Mouse (Mus musculus) CH12.LX (cell line): ENCODE measurements around the gene Ddah1. TPM values are rescaled to one million over a fixed set of nuclear protein-coding genes. Genes with fewer than 3 reads are reported as not detected.

Source experiments
- DNase-seq: peaks from one replicate; pipeline ENCODE4 v3.0.0-alpha.2; 2013; ENCODE audit errors: extremely low read depth
- H3K27ac ChIP-seq: 2 replicates; pipeline ENCODE4 v1.5.1; 2012; ENCODE audit warnings: low read depth, mild to moderate bottlenecking, control low read depth, moderate library complexity; ENCODE audit not compliant: insufficient read depth
- H3K27me3 ChIP-seq: replicated peaks from 2 replicates; pipeline ENCODE3; 2012; ENCODE audit warnings: inconsistent platforms
- H3K36me3 ChIP-seq, 2 experiments: replicated peaks in 1 of 2; 2 replicates each; pipeline versions ENCODE3 to v1.6.1; 2012; ENCODE audit warnings: inconsistent platforms in 1 of 2, low read length in 1 of 2, mild to moderate bottlenecking in 1 of 2, mixed read lengths in 1 of 2, moderate library complexity in 1 of 2; ENCODE audit not compliant: control insufficient read depth in 1 of 2, insufficient read depth in 1 of 2
- H3K4me1 ChIP-seq, 2 experiments: 2 replicates each; pipeline ENCODE4 v1.6.1; 2012; ENCODE audit warnings: inconsistent platforms in 1 of 2, moderate library complexity in 1 of 2; ENCODE audit not compliant: insufficient read depth in 2 of 2, control insufficient read depth in 1 of 2
- H3K4me2 ChIP-seq: 2 replicates; pipeline ENCODE4 v1.6.1; 2012; ENCODE audit warnings: low read depth, mild to moderate bottlenecking, control low read depth; ENCODE audit not compliant: poor library complexity, insufficient read depth, severe bottlenecking
- H3K4me3 ChIP-seq, 3 experiments: fragments of 150-350 bp in 1 of 3; sonication (generic) in 1 of 3; replicated peaks in 1 of 3; 2 replicates each; pipeline versions ENCODE3 to v1.5.1; 2011 to 2012; ENCODE audit warnings: low read depth in 2 of 3, low read length in 2 of 3, mild to moderate bottlenecking in 2 of 3, moderate library complexity in 2 of 3, control low read depth in 1 of 3, improper control_type of control experiment in 1 of 3, inconsistent platforms in 1 of 3, mixed read lengths in 1 of 3; ENCODE audit not compliant: poor library complexity in 1 of 3
- H3K79me2 ChIP-seq: replicated peaks from 2 replicates; pipeline ENCODE4 v1.6.1; 2012; ENCODE audit warnings: mild to moderate bottlenecking, moderate library complexity; ENCODE audit not compliant: control insufficient read depth, poor library complexity, insufficient read depth, severe bottlenecking; ENCODE audit errors: extremely low read depth
- H3K9ac ChIP-seq: 2 replicates; pipeline ENCODE4 v1.6.1; 2012; ENCODE audit warnings: low read depth, mild to moderate bottlenecking, control low read depth, moderate library complexity; ENCODE audit not compliant: insufficient read depth
- H3K9me3 ChIP-seq: replicated peaks from 2 replicates; pipeline ENCODE3; 2012; ENCODE audit warnings: low read length, inconsistent platforms, mixed read lengths
- BHLHE40 ChIP-seq: IDR thresholded peaks from 2 replicates; pipeline ENCODE4 v1.6.1; 2011; ENCODE audit warnings: mild to moderate bottlenecking, low read depth, low read length, improper control_type of control experiment
- CHD2 ChIP-seq: IDR thresholded peaks from 2 replicates; pipeline ENCODE4 v1.6.1; 2011; ENCODE audit warnings: low read length, improper control_type of control experiment
- ELF1 ChIP-seq: IDR thresholded peaks from 2 replicates; pipeline ENCODE4 v1.6.1; 2014; ENCODE audit warnings: low read depth, mild to moderate bottlenecking, inconsistent platforms, low read length, improper control_type of control experiment
- ETS1 ChIP-seq: conservative IDR thresholded peaks from 2 replicates; pipeline ENCODE4 v1.6.1; 2012; ENCODE audit warnings: low read depth, mild to moderate bottlenecking, inconsistent platforms, low read length, improper control_type of control experiment, moderate library complexity
- JUN ChIP-seq: IDR thresholded peaks from 2 replicates; pipeline ENCODE4 v1.6.1; 2011; ENCODE audit warnings: low read depth, mild to moderate bottlenecking, low read length, improper control_type of control experiment, moderate library complexity; ENCODE audit not compliant: insufficient read depth
- KAT2A ChIP-seq: IDR thresholded peaks from 2 replicates; pipeline ENCODE4 v1.6.1; 2012; ENCODE audit warnings: low read length, improper control_type of control experiment, inconsistent platforms; ENCODE audit not compliant: insufficient replicate concordance
- MAFK ChIP-seq: IDR thresholded peaks from 2 replicates; pipeline ENCODE4 v1.6.1; 2011; ENCODE audit warnings: low read length, improper control_type of control experiment; ENCODE audit not compliant: insufficient replicate concordance
- MEF2A ChIP-seq: IDR thresholded peaks from 2 replicates; pipeline ENCODE4 v1.6.1; 2014; ENCODE audit warnings: low read depth, mild to moderate bottlenecking, inconsistent platforms, low read length, improper control_type of control experiment, borderline replicate concordance
- MXI1 ChIP-seq: IDR thresholded peaks from 2 replicates; pipeline ENCODE4 v1.6.1; 2011; ENCODE audit warnings: mild to moderate bottlenecking, low read depth, low read length, improper control_type of control experiment
- NELFE ChIP-seq: IDR thresholded peaks from 2 replicates; pipeline ENCODE4 v1.6.1; 2011; ENCODE audit warnings: low read depth, low read length, improper control_type of control experiment
- POLR2AphosphoS2 ChIP-seq: IDR thresholded peaks from 2 replicates; pipeline ENCODE4 v1.6.1; 2011; ENCODE audit warnings: low read depth, low read length, improper control_type of control experiment
- RAD21 ChIP-seq: IDR thresholded peaks from 2 replicates; pipeline ENCODE4 v1.6.1; 2011; ENCODE audit warnings: low read depth, mild to moderate bottlenecking, low read length, improper control_type of control experiment, moderate library complexity
- RCOR1 ChIP-seq: conservative IDR thresholded peaks from 2 replicates; pipeline ENCODE4 v1.6.1; 2012; ENCODE audit warnings: low read depth, mild to moderate bottlenecking, inconsistent platforms, low read length, improper control_type of control experiment
- SIN3A ChIP-seq: IDR thresholded peaks from 2 replicates; pipeline ENCODE4 v1.6.1; 2012; ENCODE audit warnings: low read length, improper control_type of control experiment, inconsistent platforms
- SMC3 ChIP-seq: IDR thresholded peaks from 2 replicates; pipeline ENCODE4 v1.6.1; 2011; ENCODE audit warnings: low read depth, low read length, improper control_type of control experiment
- TCF12 ChIP-seq: IDR thresholded peaks from 2 replicates; pipeline ENCODE4 v1.6.1; 2014; ENCODE audit warnings: low read depth, mild to moderate bottlenecking, inconsistent platforms, low read length, improper control_type of control experiment
- ZNF384 ChIP-seq: IDR thresholded peaks from 2 replicates; pipeline ENCODE4 v1.6.1; 2012; ENCODE audit warnings: low read depth, low read length, improper control_type of control experiment, inconsistent platforms
- dilution Hi-C: fragments of 300-500 bp; cut with MboI; formaldehyde crosslinking; loops from 2 replicates; pipeline ENCODE4 v1.14.3; 2020; ENCODE audit warnings: low sequenced_read_pairs; ENCODE audit not compliant: extremely low pct_unique_long_range_greater_than_20kb, extremely low pct_ligation_motif_present
- in situ Hi-C: fragments of 300-500 bp; cut with MboI; formaldehyde crosslinking; loops from 3 replicates; pipeline ENCODE4 v1.14.3; 2019; ENCODE audit warnings: low sequenced_read_pairs, low pct_ligation_motif_present, low pct_unique_long_range_greater_than_20kb, mixed read lengths
- polyA plus RNA-seq: library from polyadenylated mRNA; unstranded; fragments of >175 nt; gene quantifications from 2 replicates; pipeline ENCODE4 v1.2.1, GENCODE M21; 2012; ENCODE audit warnings: low read depth; ENCODE audit not compliant: insufficient read length
- total RNA-seq, 2 experiments: library from RNA; depleted of rRNA; stranded (reverse); fragments of 300-350 nt in 1 of 2; fragments of >200 nt in 1 of 2; gene quantifications; 2 replicates each; pipeline ENCODE4 v1.2.3; 2012 to 2014

Gene Ddah1
- total and polyA plus RNA-seq, 3 experiments = not detected

- H3K36me3 ChIP-seq = no peaks in the 10 kb centered on the region
- H3K4me1 ChIP-seq = peaks cover 0 to 18% of the 10 kb centered on the region in 2 experiments; a peak in 2 of 4 replicates
- no peak overlapping the region for H3K27ac ChIP-seq
- H3K9me3 ChIP-seq = no peaks in the 10 kb centered on the region
- dilution Hi-C loops = no loop called here
- DNase-seq = no peak
- no peaks in the 10 kb centered on the region for H3K27me3 ChIP-seq
- no peak overlapping the region for H3K4me2 ChIP-seq
- no peak overlapping the region for H3K9ac ChIP-seq
- TF ChIP-seq ZNF384 = no peak
- no peak for TF ChIP-seq MAFK
- TF ChIP-seq TCF12 = no peak
- no peak for TF ChIP-seq NELFE
- no peak for TF ChIP-seq SMC3
- no peak for TF ChIP-seq MXI1
- no peak for TF ChIP-seq ETS1
- no peak for TF ChIP-seq RAD21
- no peak for TF ChIP-seq RCOR1
- no peak for TF ChIP-seq BHLHE40
- no peak for TF ChIP-seq CHD2
- no peak for TF ChIP-seq POLR2AphosphoS2
- TF ChIP-seq ELF1 = no peak
- TF ChIP-seq MEF2A = no peak
- no peak for TF ChIP-seq JUN
- TF ChIP-seq SIN3A = no peak
- in situ Hi-C loops = no loop called here
- H3K79me2 ChIP-seq = no peaks in the 10 kb centered on the region
- no peak overlapping the region for H3K4me3 ChIP-seq
These were observed 127.5 kb downstream of the Ddah1 start for GRCm38 (mm10) chr3:145885851-145886464.

- TF ChIP-seq KAT2A = no peak
- TF ChIP-seq RCOR1 = no peak
- no peak for TF ChIP-seq CHD2
- in situ Hi-C loops = no loop called here
- no peaks in the 10 kb centered on the region for H3K9me3 ChIP-seq
- H3K79me2 ChIP-seq = no peaks in the 10 kb centered on the region
- H3K9ac ChIP-seq = no peak overlapping the region
- peaks cover 0 to 18% of the 10 kb centered on the region in 2 experiments; a peak in 2 of 4 replicates for H3K4me1 ChIP-seq
- no peak overlapping the region for H3K4me2 ChIP-seq
- H3K27me3 ChIP-seq = no peaks in the 10 kb centered on the region
- H3K36me3 ChIP-seq = no peaks in the 10 kb centered on the region
- DNase-seq = no peak
- no peak overlapping the region for H3K4me3 ChIP-seq
- dilution Hi-C loops = no loop called here
- H3K27ac ChIP-seq = no peak overlapping the region
These were observed 129.0 kb downstream of the Ddah1 start for GRCm38 (mm10) chr3:145887430-145887971.
